Mouse (Mus musculus): Measurements from ENCODE around the gene Lamb3.

The Lamb3 gene

GRCm38 (mm10) chr1:193342198-193342946 is 134.9 kb downstream of the Lamb3 start:
- DNase-seq (ENCODE audit: low spot score): no peak

- no peak for DNase-seq (ENCODE audit: low spot score)
Observed at GRCm38 (mm10) chr1:193343853-193344252, 136.4 kb downstream of the Lamb3 start.

DNA sequence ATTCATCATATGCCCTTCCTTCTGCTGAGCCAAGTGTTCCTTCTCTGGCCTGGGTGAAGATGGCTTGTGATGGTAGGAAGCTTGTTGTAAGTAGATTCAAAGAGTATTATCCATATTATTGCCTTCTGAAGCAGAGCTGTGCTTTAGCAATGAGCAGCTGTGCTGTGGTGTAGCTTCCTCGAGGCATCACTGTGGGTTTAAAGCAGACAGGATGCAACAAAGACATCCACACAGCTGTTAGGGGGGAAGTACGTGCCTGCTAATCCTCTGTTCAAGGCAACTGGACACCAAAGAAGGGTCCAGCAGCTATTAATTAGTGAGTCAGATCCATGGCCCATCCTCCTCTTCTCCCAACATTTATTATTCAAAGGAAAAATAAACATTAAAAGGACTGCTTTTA is 137.5 kb downstream of the Lamb3 start:
- DNase-seq (ENCODE audit: low spot score): no peak

DNA sequence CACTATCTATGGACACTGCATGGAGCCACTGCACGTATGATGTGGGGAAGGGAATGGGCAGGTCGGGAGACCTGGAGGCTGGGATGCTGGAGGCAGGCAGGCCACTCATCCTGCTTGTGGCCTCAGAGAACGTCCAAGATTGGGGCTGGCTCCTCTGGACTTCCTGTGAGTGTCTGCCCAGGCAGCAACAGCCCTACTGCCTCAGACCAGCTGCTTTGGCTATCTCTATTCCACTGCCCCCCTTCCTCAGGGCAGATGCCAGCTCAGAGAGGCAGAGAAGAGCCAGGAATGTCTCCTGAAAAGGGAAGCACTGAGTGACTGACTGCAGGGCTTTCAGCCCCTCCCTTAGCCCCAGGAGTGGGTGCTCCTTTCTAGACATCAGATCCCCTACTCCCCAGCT is 139.4 kb downstream of the Lamb3 start:
- no peak for DNase-seq (ENCODE audit: low spot score)

GRCm38 (mm10) chr1:193348261-193348962 is 140.9 kb downstream of the Lamb3 start:
- DNase-seq (ENCODE audit: low spot score): no peak

GRCm38 (mm10) chr1:193349702-193350545 is 142.4 kb downstream of the Lamb3 start:
- DNase-seq (ENCODE audit: low spot score): no peak

DNA sequence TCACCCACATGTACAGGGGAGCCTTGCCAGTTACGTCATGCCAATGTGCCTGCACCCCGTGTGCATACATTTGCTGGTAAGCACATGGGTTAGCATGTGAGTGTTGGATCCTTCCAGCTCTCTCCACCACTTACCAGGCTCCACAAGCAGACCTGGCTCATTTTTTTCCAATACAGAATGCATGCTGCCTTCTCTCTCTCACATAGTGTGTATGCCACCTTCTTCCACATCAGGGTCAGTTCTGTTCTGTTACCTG is 143.0 kb downstream of the Lamb3 start:
- no peak for DNase-seq (ENCODE audit: low spot score)

- DNase-seq (ENCODE audit: low spot score): no peak
Observed at GRCm38 (mm10) chr1:193351583-193351982, 144.1 kb downstream of the Lamb3 start.

DNA sequence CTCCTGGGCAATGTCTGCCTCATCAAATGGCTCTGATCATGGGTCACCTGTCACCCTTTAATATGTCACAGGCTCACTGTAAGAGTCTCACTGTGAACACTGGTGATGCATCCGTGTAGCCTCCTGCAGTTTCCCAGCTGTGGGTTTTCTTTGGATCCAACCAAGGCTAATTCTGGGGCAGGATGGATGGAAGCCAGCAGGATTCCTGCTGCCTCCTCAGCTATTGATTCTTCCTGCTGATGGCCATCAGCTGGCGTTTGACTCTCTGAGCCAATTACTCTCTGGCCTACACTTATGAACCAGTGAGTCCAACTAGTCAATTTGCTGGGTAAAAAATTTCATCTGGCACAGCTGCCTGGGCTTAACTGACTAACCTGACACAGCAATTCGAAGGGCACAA is 151.7 kb downstream of the Lamb3 start:
- no peak for DNase-seq (ENCODE audit: low spot score)

GRCm38 (mm10) chr1:193361181-193361580 is 153.7 kb downstream of the Lamb3 start:
- DNase-seq (ENCODE audit: low spot score): no peak

- DNase-seq (ENCODE audit: low spot score): no peak
Observed at GRCm38 (mm10) chr1:193362078-193362477, 154.6 kb downstream of the Lamb3 start.

- no peak for DNase-seq (ENCODE audit: low spot score)
Observed at GRCm38 (mm10) chr1:193363801-193364231, 156.3 kb downstream of the Lamb3 start.

DNA sequence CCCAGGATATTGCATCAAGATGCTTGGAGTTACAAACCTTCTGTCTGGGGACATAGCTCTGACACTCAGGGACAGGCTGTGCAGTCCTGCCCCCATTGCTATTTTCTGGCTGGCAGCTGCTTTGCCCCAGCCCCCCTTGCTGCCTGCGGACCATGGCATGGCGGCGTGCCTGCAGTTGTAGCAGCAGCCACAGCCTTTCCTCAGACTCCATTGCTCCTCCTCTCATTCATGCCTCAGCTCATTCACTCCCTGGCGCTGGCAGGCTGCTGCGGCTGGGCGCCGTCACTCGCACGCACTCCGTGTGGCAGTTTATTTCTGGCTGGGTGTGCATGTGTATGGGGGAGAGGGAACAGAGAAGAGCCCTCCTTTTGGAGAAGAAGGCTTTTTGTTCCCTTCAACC is 160.6 kb downstream of the Lamb3 start:
- no peak for DNase-seq (ENCODE audit: low spot score)

DNA sequence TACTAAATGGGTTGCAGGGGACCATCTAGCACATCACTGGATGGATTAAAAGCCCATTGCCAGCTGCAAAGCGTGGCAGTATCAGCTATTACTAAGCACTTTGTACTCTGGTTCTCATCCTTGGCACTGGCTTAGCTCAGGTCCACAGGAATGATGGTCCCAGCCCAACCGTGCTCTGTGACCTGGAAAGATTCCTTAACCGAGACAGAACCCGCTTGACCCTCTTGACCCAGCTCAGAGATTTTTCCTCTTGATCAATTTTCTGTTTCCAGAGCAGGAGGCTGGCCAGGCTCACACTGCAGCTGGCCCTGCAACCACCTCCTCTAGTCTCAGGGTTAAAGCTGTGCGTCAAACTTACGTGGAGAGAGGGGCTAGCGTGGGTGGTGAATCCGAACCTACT is 161.6 kb downstream of the Lamb3 start:
- no peak for DNase-seq (ENCODE audit: low spot score)

- no peak for DNase-seq (ENCODE audit: low spot score)
Observed at GRCm38 (mm10) chr1:193370096-193370495, 162.6 kb downstream of the Lamb3 start, which contains the start of gene Camk1g. Gene Camk1g, minus strand, starts transcription at chr1:193370298.

GRCm38 (mm10) chr1:193373906-193374413 is 166.5 kb downstream of the Lamb3 start:
- no peak for DNase-seq (ENCODE audit: low spot score)

- DNase-seq (ENCODE audit: low spot score): peak; percentile 19
Observed at GRCm38 (mm10) chr1:193376478-193377134, 169.1 kb downstream of the Lamb3 start.

DNA sequence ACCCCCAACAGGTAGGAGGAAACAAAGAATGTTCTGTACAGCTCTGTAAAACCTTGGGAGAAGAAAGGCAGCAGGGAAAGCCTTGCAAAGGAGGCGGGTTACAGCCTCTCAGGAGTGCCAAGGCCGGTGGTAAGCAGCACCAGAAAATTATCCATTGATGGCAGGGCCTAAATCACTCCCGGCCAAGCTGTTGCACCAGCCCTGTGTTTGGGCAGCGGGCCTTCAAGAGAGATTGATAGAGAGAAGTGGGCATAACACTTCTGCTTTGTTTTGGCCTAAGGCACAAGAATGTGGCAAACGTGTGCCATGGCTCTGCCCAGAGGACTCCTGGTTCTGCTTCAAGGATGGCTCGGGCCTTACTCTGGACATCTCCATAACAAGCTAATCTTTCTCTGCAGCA is 172.1 kb downstream of the Lamb3 start:
- no peak for DNase-seq (ENCODE audit: low spot score)

GRCm38 (mm10) chr1:193380877-193381276 is 173.4 kb downstream of the Lamb3 start:
- no peak for DNase-seq (ENCODE audit: low spot score)

DNA sequence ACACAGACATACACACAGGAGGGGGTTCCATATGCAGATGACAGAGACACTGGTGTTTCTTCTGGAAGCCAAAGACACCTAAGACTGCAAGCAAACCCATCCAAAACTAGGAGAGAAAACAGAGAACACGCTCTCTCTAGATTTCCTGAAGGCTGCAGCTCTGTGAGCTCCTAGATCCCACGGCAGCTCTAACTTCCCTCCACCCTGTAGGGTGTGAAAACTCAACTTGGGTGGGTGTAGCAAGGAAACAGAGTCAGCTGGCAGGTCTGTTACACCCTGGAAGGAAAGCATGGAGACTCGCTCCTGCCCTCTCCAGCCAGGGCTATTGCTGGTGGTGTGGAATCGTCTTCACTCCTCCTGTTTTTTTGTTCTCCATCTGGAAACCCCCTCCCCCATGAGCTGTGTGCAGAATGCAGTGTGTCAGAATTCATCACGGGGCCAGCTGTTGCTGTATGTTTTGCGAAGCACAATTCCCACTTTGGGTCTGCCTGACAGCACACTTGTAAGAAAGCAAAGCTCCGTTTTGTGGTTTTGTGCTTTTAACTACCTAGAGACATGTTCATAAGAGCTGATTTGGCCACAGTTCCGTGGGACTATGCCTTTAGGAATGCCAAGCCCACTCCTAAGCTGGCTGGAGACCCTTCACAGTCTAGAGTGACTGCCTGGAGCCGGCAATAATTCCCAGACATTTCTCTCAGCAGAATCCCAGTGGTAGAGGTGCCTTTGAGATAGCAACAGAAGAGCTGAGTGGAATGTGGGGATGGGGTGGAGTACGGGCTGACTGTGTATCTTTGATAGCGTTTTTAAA is 174.3 kb downstream of the Lamb3 start:
- no peak for DNase-seq (ENCODE audit: low spot score)

DNA sequence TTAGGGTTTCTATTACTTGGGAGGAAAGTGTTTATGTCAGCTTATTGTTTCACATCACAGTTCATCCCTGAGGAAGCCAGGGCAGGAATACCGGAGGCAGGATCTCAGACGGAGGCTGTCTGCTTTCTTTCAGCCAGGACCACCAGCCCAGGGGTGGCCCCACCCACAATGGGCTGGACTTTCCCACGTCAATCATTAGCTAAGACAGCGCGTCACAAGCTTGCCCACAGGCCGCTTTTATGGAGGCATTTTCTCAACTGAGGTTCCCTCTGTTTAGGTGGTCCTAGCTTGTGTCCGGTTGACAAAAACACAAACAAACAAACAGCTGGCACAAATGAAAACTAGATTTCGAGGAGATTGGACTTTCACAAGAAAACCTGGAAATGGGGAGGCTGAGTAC is 174.9 kb downstream of the Lamb3 start:
- DNase-seq (ENCODE audit: low spot score): no peak
